Mouse (Mus musculus) myocyte (in vitro differentiated cells): ENCODE measurements around the gene Hfe2. TPM values are rescaled to one million over a fixed set of nuclear protein-coding genes. Genes with fewer than 3 reads are reported as not detected.
"Not testable (repeated sequence)": the region's sequence is repeated elsewhere in the genome, so short reads cannot be mapped to it uniquely, and the experiment has no call there.

Experiments used
- H3K27me3 ChIP-seq: one replicate; pipeline ENCODE4 v1.6.1; 2011; ENCODE audit not compliant: control insufficient read depth, insufficient read depth, insufficient read length
- H3K36me3 ChIP-seq: one replicate; pipeline ENCODE4 v1.6.1; 2011; ENCODE audit not compliant: control insufficient read depth, insufficient read depth
- H3K4me2 ChIP-seq: one replicate; pipeline ENCODE4 v1.6.1; 2011; ENCODE audit warnings: low read depth, control low read depth
- H3K4me3 ChIP-seq: one replicate; pipeline ENCODE4 v1.5.1; 2011; ENCODE audit warnings: mild to moderate bottlenecking, control low read depth, moderate library complexity
- H3K79me2 ChIP-seq: one replicate; pipeline ENCODE4 v1.6.1; 2011; ENCODE audit not compliant: control insufficient read depth, insufficient read depth
- H3ac ChIP-seq: one replicate; pipeline ENCODE4 v1.6.1; 2011; ENCODE audit not compliant: control insufficient read depth, insufficient read length
- CEBPB ChIP-seq: IDR thresholded peaks from 2 replicates; pipeline ENCODE4 v1.6.1; 2011; ENCODE audit warnings: mild to moderate bottlenecking, moderate library complexity; ENCODE audit not compliant: poor library complexity, insufficient read depth, severe bottlenecking
- E2F4 ChIP-seq: IDR thresholded peaks from one replicate; pipeline ENCODE4 v1.6.1; 2011; ENCODE audit warnings: mild to moderate bottlenecking, control low read depth, moderate library complexity; ENCODE audit not compliant: insufficient read depth
- MAX ChIP-seq: IDR thresholded peaks from one replicate; pipeline ENCODE4 v1.6.1; 2011; ENCODE audit warnings: low read depth, mild to moderate bottlenecking, control low read depth
- MYOD1 ChIP-seq, 3 experiments: IDR thresholded peaks; one replicate each; pipeline ENCODE4 v1.6.1; 2011; ENCODE audit warnings: control low read depth in 2 of 3, low read depth in 2 of 3, mild to moderate bottlenecking in 2 of 3, moderate library complexity in 1 of 3; ENCODE audit not compliant: insufficient read length in 2 of 3, control insufficient read depth in 1 of 3
- POLR2A ChIP-seq: IDR thresholded peaks from one replicate; pipeline ENCODE4 v1.6.1; 2011; ENCODE audit warnings: low read depth, mild to moderate bottlenecking, control low read depth, moderate library complexity; ENCODE audit not compliant: insufficient read length
- POLR2AphosphoS2 ChIP-seq: IDR thresholded peaks from one replicate; pipeline ENCODE4 v1.6.1; 2011; ENCODE audit warnings: low read depth, control low read depth; ENCODE audit not compliant: insufficient read length
- REST ChIP-seq: IDR thresholded peaks from one replicate; pipeline ENCODE4 v1.6.1; 2011; ENCODE audit warnings: mild to moderate bottlenecking, control low read depth, moderate library complexity; ENCODE audit not compliant: insufficient read depth, insufficient read length
- SRF ChIP-seq: IDR thresholded peaks from one replicate; pipeline ENCODE4 v1.6.1; 2011; ENCODE audit warnings: low read depth; ENCODE audit not compliant: control insufficient read depth, insufficient read length
- TCF12 ChIP-seq: IDR thresholded peaks from one replicate; pipeline ENCODE4 v1.6.1; 2011; ENCODE audit warnings: mild to moderate bottlenecking, control low read depth; ENCODE audit not compliant: poor library complexity, insufficient read depth, severe bottlenecking
- TCF3 ChIP-seq: IDR thresholded peaks from one replicate; pipeline ENCODE4 v1.6.1; 2011; ENCODE audit warnings: low read depth, control low read depth; ENCODE audit not compliant: insufficient read length
- USF1 ChIP-seq: IDR thresholded peaks from one replicate; pipeline ENCODE4 v1.6.1; 2011; ENCODE audit warnings: low read depth, mild to moderate bottlenecking, control low read depth, moderate library complexity
- polyA plus RNA-seq: library from polyadenylated mRNA; unstranded; fragments of >200 nt; fragmentation: generic; extraction: Trizol; gene quantifications from one replicate; pipeline ENCODE4 v1.2.1, GENCODE M21; 2012; ENCODE audit warnings: missing spikeins

Gene Hfe2
- polyA plus RNA-seq, 1 experiment: 116 TPM

GRCm38 (mm10) chr3:96487596-96488289 lies 37.2 kb upstream of the Hfe2 start:
- Histone ChIP-seq H3K4me2 (peak overlapping the region; percentile 100), H3K27me3 (no peaks in the 10 kb centered on the region), H3K36me3 (no peaks in the 10 kb centered on the region), H3ac (no peak overlapping the region), H3K79me2 (no peaks in the 10 kb centered on the region), H3K4me3 (peak overlapping the region; percentile 18)
- TF ChIP-seq CEBPB: no peak
- no peak for TF ChIP-seq POLR2A
- TF ChIP-seq SRF: no peak
- no peak for TF ChIP-seq E2F4
- TF ChIP-seq MYOD1 (IDR thresholded peaks at IDR 0.05; ENCODE audit: control insufficient read depth in 1 of 3, insufficient read length in 2 of 3, low read depth in 2 of 3): no peak
- TF ChIP-seq MAX: no peak
- no peak for TF ChIP-seq TCF12
- no peak for TF ChIP-seq REST
- TF ChIP-seq POLR2AphosphoS2: no peak
- no peak for TF ChIP-seq USF1

- Histone ChIP-seq H3K4me2 (peak overlapping the region; percentile 100), H3K4me3 (peak overlapping the region; percentile 18)
- H3ac ChIP-seq, H3K27me3 ChIP-seq, H3K36me3 ChIP-seq, H3K79me2 ChIP-seq: not testable (repeated sequence)
Observed at GRCm38 (mm10) chr3:96488290-96488906, 36.6 kb upstream of the Hfe2 start.

- not testable (repeated sequence) for H3K4me2 ChIP-seq, H3ac ChIP-seq, H3K27me3 ChIP-seq, H3K36me3 ChIP-seq, H3K79me2 ChIP-seq, H3K4me3 ChIP-seq
Observed at GRCm38 (mm10) chr3:96488907-96489629, 35.9 kb upstream of the Hfe2 start.

- not testable (repeated sequence) for H3K36me3 ChIP-seq, H3ac ChIP-seq, H3K79me2 ChIP-seq, H3K27me3 ChIP-seq, H3K4me2 ChIP-seq, H3K4me3 ChIP-seq
Observed at GRCm38 (mm10) chr3:96489636-96490035, 35.3 kb upstream of the Hfe2 start.

- H3K27me3 ChIP-seq, H3ac ChIP-seq, H3K79me2 ChIP-seq, H3K4me3 ChIP-seq, H3K36me3 ChIP-seq: not testable (repeated sequence)
- H3K4me2 ChIP-seq: peak overlapping the region; percentile 18
Observed at GRCm38 (mm10) chr3:96494456-96494855, 30.5 kb upstream of the Hfe2 start.

GRCm38 (mm10) chr3:96494912-96495311 lies 30.1 kb upstream of the Hfe2 start:
- Histone ChIP-seq H3K27me3 (no peaks in the 10 kb centered on the region), H3ac (no peak overlapping the region), H3K79me2 (no peaks in the 10 kb centered on the region), H3K4me3 (no peak overlapping the region), H3K36me3 (no peaks in the 10 kb centered on the region), H3K4me2 (peak overlapping the region; percentile 18)
- no peak for TF ChIP-seq POLR2A
- TF ChIP-seq E2F4: no peak
- no peak for TF ChIP-seq SRF
- TF ChIP-seq TCF3: no peak
- TF ChIP-seq REST: no peak
- TF ChIP-seq MYOD1 (IDR thresholded peaks at IDR 0.05; ENCODE audit: control insufficient read depth in 1 of 3, insufficient read length in 2 of 3, low read depth in 2 of 3): no peak
